Comparison of ENCODE assay signal across 15 mouse cellular contexts in genomic region chr9:15734867-15735131, GRCm38 (mm10).
"Had no signal": no experiment of that assay in that cellular context is flagged by ENCODE, and none has a peak within 500 bp of the region (broad histone marks: within the 10 kb centered on the region; RNA-seq: fewer than 3 reads in every experiment).

No protein-coding gene starts in this region.

- DNase-seq: lung, adult 2 months; lung, postnatal 14 days; lung, postnatal 36 days; right cerebral cortex, postnatal 14 days; thymus, adult 2 months; thymus, postnatal 25 days; thymus, postnatal 4 days had no signal

- H3K27me3 ChIP-seq: lung, embryonic 15.5 days; megakaryocyte, embryonic 14.5 days; midbrain, embryonic 13.5 days; midbrain, embryonic 15.5 days; neural tube, embryonic 12.5 days; stomach, embryonic 15.5 days had no signal

- H3K27ac ChIP-seq: lung, embryonic 15.5 days; macrophage; midbrain, embryonic 13.5 days; midbrain, embryonic 15.5 days; neural tube, embryonic 12.5 days; stomach, embryonic 15.5 days; stomach, postnatal 0 days had no signal

- H3K4me3 ChIP-seq: lung, embryonic 15.5 days; megakaryocyte, embryonic 14.5 days; midbrain, embryonic 13.5 days; midbrain, embryonic 15.5 days; neural tube, embryonic 12.5 days; stomach, embryonic 15.5 days had no signal

- H3K9ac ChIP-seq: lung, embryonic 15.5 days; midbrain, embryonic 13.5 days; midbrain, embryonic 15.5 days; neural tube, embryonic 12.5 days; stomach, embryonic 15.5 days had no signal

- H3K9me3 ChIP-seq: lung, embryonic 15.5 days; megakaryocyte, embryonic 14.5 days; midbrain, embryonic 13.5 days; midbrain, embryonic 15.5 days; stomach, embryonic 15.5 days had no signal

- H3K4me1 ChIP-seq: lung, embryonic 15.5 days; stomach, embryonic 15.5 days had no signal
